Mouse (Mus musculus) urinary bladder, postnatal 14 days (tissue): ENCODE data around the gene Cers2.

Experiments
- DNase-seq: peaks from one replicate; pipeline ENCODE4 v3.0.0; 2021; ENCODE audit warnings: low spot score

Gene Cers2

DNA sequence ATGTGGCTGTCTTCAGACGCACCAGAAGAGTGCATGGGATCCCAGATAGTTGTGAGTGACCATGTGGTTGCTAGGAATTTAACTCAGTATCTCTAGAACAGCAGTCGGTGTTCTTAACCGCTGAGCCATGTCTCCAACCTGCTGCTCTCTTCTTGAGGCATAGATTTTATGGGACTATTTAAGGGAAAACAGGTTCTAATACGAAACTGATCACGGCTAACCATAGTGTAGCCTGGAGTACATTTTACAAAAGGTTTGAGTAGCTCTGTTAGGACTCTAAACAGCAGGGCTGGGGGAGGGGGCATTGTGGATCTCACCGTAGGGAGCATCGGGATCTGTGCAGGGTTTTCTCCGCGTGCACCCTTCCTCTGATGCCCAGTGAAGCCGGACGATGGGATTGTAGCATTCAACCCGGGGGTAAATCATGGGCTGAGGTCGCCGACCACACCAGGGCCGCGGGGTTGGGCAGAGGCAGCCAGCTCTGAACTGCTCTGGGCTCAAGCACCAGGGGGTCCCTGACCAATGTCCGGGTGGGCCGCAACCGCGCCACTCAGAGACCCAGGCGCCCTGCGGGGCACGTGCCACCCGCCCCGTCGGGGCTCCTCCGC is at the start of gene Cers2:
TSS of gene Cers2 (plus strand) at position 306 of the 608 bp plus-strand sequence.
- DNase-seq: no peak

GRCm38 (mm10) chr3:95266052-95266451 is 48.5 kb upstream of the Cers2 start:
- no peak for DNase-seq

DNA sequence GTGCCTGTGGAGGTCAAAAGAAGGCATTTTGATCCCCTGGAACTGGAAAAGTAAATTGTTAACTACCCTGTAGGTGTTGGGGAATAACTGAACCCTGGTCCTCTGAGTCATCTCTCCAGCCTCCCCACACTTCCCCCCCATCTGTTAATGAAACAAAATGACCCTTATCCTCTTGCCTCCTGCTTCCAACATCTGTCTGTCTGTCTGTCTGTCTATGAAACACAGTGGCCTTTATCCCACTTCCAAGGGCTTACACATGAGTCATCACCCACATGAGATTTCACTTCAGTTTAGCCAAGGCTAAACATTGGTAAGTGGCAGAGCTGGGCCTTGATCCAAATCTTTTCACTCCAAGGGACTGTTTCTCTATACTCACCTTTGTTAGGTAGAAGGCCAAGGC is 46.7 kb upstream of the Cers2 start:
- DNase-seq: no peak

- no peak for DNase-seq
Measured at GRCm38 (mm10) chr3:95269789-95270188, 44.8 kb upstream of the Cers2 start.

DNA sequence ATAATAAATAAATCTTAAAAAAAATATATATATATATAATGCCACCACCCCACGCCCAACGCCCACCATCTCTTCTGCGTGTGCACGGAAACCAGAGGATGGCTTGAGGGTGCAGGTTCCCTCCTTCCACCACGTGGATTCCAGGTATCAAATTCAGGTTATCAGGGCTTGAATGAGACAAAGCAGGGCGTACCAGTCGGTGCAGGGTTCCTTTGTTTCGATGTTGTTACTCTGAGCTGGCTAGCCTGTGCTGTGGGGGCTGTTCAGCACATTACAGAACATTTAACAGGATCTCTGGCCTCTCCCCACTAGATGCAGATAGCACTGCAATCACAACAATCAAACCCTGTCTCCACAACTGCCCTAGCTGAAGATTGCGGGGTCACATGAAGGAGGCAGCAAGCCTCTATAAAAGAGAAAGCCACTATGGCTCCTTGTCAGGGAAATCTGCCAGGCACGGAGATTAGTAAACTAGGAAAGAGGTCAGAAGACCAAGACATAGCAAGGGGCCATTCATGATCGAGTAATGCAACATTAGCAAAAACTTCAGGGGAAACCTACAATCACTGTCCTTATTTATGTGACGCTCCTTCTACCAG is 43.7 kb upstream of the Cers2 start:
- DNase-seq: no peak

GRCm38 (mm10) chr3:95273471-95273870 is 41.1 kb upstream of the Cers2 start:
- no peak for DNase-seq

- no peak for DNase-seq
Measured at GRCm38 (mm10) chr3:95274453-95274852, 40.1 kb upstream of the Cers2 start.

DNA sequence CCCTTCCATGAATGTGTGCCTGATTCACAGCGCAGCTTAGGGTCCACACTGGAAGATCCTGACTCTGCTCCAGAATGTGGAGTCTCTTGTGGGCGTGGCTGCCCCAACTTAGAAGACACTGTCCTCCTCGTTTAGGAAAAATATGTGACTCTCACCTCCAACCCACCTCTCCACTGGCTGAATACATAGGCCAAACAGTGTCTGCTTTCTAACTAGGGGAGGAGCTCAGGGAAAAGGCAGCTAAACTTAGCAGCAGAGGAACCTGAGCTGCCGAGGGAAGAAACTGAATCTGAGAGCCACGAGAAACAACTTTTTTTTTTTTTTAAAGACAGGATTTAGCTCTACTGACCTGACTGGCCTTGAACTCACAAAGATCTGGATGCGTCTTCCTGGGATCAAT is 39.4 kb upstream of the Cers2 start:
- DNase-seq: no peak

- no peak for DNase-seq
Measured at GRCm38 (mm10) chr3:95276428-95276934, 38.1 kb upstream of the Cers2 start.

DNA sequence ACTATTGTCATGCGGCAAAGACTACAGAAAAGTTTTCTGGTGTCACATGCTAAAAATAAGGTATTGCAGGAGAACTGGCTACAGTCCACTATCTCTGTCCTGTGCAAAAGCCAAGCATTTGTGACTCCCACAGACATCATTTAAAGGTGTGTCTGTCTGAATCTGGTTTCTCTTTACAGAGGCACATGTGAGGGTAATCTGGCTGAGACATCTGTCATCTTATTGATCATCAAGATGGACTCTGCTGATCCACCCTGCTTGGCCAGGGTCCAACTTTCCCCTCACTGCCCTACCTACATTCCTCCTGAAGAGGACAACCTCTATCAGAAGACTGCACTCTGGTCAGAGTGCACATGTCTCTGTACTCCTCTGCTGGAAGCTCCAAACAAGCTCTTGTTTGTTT is 37.4 kb upstream of the Cers2 start:
- DNase-seq: peak; percentile 46

DNA sequence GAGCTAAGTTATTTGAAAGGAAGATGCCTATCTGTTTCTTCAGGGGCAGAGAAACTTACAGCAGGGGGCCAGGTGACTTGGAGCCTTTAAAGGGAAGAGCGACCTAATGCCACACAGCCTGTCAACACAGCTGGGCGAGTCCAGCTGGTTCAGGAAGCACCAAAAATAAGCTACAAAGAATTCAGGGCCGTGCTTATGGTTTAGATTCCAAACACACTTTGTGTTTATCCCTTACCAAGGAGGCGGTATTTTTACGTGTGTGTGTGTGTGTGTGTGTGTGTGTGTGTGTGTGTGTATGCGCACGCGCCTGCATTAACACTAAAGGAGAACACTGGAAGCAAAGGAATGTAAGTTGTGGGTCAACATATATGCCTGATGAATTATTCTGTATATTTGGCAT is 33.8 kb upstream of the Cers2 start:
- peak; percentile 29 for DNase-seq

DNA sequence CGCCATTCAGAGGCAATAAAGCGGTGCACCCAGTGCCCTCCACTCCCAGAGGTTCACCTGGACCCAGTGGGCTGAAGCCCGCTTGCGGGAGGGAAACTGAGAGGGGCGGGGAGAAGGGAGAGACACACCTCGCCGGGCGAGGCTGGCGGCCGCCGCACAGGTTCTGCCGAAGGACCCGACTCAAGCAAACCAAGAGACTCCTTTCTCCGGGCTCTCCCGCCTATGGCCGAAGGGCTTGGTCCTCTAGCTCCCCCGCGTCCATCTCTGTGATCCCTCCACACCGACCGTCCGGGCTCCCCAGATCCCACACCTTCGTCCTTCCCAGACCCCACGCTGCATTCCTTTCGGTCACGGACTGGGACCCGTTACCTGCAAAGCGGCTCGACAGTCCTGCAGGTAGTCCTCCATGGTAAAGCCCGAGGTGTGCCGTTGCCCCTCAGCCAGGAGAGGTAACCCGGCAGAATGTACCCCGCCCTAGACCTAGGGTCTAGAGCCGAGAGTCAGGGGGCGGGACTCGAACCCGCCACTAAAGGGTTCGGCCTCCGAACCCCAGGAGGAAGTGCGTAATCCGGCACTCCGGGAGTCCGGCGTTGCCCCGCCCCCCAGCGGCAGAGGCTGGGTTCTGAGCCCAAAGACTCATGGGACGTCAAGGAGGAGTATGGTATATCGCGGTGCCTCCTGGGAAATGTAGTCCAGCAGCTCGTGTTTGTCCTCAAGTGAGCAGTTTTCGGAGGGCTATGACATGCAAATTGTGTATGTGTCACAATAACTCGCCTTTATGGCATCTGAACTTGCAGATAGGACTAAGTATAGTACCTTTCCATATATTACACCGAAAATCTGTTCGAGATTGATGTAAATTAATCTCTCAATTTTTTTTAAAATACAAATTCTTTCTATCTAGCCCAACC is 33.1 kb upstream of the Cers2 start, which contains the start of the genes Mindy1 and Prune1:
TSS of gene Mindy1 (plus strand) at position 130 of the 911 bp plus-strand sequence.
TSS of gene Prune1 (minus strand) at position 861 of the 911 bp plus-strand sequence.
- DNase-seq: peak; percentile 99

DNA sequence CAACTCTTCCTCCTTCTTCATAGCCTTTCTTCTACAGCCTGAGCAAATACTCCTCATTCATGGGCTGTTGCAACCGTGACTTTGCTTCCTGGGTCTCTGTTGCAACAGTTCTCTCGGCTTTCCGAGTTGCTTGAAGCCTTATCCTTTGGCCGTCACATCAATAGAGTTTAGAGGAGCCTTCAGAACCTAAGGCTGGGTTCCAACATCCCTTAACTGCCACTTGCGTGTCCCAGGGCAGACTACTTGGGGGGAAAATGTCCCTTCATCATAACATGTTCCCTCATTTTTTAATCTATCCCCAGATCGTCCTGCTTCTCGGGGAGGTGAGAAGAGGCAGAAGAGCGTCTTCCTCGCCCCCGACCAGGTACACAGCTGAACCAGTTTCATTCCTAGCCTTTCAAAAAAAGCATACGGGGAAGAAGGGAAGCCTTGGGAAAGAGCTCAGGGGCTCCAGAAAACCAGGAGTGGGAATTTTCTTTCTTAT is 32.2 kb upstream of the Cers2 start:
- DNase-seq: peak; percentile 47

DNA sequence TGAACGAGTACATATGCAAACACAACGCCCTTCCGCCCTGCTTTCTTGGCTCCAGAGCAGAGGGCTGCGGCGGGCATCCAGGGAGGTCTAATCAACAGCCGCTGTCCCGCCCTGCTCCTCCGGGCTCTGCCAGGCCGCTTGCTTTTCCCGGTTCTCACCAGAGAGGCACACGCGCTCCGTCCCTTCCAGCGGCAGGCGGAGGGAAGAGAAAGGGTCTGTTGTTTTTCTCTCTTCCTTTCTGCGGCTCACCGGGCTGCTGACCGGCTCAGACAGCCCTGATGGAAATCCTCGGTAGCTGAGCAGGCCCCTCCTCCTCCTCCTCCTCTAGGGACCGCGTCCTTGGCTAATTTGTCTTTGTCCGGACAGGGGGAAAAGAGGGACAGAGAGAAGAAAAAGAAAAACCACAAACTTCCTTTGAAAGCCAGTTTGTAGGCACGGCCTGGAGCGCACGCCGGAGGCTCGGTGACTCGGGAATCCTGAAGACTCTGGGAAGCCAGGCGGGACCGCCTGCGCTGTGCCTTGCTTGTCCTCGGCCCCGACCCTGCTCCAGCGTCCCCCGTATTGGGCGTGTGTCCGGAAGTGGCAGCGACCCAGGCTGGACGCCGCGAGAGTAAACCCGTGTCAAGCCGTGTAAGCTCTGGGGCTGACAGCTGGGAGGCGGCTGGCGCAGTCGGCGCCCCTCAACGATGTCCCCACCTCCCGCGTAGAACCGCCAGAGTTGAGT is 31.6 kb upstream of the Cers2 start:
- DNase-seq: peak; percentile 85

GRCm38 (mm10) chr3:95283589-95283941 is 31.0 kb upstream of the Cers2 start:
- DNase-seq: no peak

DNA sequence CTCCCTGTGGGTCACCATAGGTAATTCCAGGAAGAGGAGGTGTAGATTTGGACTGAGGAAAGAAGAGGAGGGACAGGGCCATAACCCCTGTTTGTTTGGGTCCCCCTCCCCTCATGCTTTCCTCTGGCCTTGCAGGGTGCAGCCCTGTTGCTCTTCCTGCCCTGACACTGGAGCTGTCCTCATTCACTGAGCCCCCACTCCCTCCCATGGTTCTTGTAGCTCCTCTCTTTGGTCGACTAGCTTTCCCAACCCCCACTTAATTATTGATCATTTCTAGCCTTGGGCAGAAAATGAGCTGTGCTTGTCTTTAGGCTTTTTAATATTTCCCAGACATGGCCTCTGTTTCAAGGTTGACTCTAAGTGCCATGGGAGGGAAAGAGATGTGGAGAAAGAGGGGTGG is 30.5 kb upstream of the Cers2 start:
- no peak for DNase-seq

- peak; percentile 40 for DNase-seq
Measured at GRCm38 (mm10) chr3:95284501-95285281, 29.9 kb upstream of the Cers2 start.

DNA sequence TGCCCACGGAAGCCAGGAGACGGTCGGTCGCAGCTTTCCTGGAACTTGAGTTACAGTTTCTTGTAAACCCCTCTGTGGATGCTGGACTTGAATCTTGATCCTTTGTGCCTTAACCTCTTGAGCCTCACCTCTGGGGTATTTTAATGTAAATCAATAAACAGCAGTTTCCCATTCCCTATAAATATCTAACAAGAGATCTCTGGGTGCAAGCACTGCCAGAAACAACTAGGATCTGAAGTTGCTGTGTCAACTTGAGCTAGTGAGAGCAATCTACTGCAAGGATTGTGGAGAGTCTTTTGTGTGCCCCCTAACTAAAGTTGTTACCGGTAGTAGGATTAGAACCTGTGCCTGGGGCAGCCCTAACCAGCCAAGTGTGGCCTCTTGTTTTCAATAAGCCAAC is 29.2 kb upstream of the Cers2 start:
- DNase-seq: no peak

GRCm38 (mm10) chr3:95286011-95286410 is 28.6 kb upstream of the Cers2 start:
- no peak for DNase-seq

DNA sequence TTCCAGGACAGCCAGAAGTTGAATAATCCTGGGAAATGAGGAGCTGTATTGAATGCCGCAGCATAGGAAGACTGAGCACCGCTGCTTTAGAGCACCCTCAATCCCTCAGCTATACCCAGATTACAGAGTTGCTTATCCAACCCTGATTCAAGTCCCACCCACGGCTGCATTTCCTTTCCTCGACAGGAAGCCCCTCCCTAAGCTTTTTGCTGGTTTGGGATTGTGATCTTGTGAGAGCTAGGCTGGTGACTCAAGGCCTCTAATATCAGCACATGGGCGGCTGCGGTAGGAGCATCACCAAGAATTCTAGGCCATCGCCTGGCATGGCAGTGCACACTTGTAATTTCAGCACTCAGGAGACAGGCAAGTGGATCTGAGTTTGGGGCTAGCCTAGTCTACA is 28.1 kb upstream of the Cers2 start:
- DNase-seq: no peak

DNA sequence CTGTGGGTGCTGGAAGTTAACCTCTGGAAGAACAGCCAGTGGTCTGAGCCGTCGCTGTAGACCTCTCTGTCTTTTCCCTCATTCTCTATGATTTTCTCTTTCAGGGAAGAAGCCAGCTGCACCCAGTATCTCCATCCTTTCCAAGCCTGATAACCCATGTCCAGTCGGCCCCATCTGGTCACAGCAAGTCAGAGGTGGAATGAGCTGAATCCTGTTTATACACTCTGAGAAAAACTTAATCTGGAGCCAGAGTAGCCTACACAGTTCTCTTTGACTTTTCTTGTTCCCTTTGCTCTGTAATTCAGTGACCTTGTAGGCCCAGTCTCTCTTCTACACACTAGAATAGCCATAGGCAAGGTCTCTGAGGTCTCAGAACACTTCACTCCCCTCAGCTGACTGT is 27.1 kb upstream of the Cers2 start:
- no peak for DNase-seq
